Mouse (Mus musculus) CH12.LX (cell line): ENCODE measurements at regions not wholly inside any gene's neighbourhood (a gene's known extent, or its start where the extent isn't known, plus 50 kb on each side); places are given as distances from the start of the nearest gene placed in this dataset.

ENCODE experiments used
- CTCF ChIP-seq, 2 experiments: IDR thresholded peaks in 1 of 2; conservative IDR thresholded peaks in 1 of 2; 2 replicates each; pipeline ENCODE4 v1.5.1; 2011 to 2012; ENCODE audit warnings: low read depth in 2 of 2, low read length in 2 of 2, improper control_type of control experiment in 1 of 2, inconsistent platforms in 1 of 2, mild to moderate bottlenecking in 1 of 2, moderate library complexity in 1 of 2
- MYC ChIP-seq: IDR thresholded peaks from 2 replicates; pipeline ENCODE4 v1.6.1; 2011; ENCODE audit warnings: low read depth, mild to moderate bottlenecking, improper control_type of control experiment, low read length

DNA sequence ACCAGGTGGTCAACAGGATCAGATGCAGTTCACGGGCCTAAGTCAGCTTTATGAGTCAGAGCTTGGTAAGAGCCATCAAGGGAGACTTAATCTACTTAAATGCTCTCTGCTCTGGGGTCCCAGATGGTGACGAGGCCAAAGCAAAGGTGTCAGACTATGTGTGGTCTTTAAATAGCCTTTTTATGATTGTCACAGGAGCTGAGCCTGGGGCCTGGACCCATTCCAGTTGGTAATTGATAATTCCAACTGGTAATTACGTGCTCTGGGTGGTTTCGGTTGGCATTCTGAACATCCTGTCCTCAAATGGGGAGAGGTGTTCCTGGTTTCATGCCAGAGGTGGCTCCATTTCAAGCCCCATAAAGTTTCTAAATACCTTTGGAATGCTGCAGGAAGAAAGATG is 269.6 kb upstream of the Maf start:
- TF ChIP-seq CTCF (conservative IDR thresholded peaks at IDR 0.05 in 1 of 2, IDR thresholded peaks at IDR 0.05 in 1 of 2; ENCODE audit: low read depth in 2 of 2, low read length in 2 of 2) (no peak), MYC (no peak)
